In the genomic region with DNA sequence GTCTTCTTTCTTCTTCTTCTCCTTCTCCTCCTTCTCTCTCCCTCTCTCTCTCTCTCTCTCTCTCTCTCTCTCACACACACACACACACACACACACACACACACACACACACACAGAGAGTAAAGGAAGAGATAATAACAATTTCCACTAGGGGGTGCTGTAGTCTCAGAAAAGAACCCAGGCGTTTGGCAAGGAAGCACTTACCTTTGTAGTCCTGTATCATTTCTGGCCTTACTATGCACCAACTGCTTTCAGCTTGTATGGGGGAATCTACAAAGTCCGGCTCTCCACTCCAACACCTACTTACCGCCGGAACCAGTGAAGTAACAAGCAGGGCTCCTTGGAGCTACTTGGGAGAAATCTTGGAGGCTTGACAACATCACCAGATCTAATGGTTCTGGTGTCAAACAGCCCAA, we compare ENCODE assay signal across 9 mouse cellular contexts. TPM values are rescaled to one million over a fixed set of nuclear protein-coding genes. Genes with fewer than 3 reads are reported as not detected.
DNase-seq lines count a peak whose midpoint lies in the region; ATAC-seq lines count a peak whose summit lies in the region.
"Had no signal": no experiment of that assay in that cellular context is flagged by ENCODE, and none has a peak within 500 bp of the region (broad histone marks: within the 10 kb centered on the region; RNA-seq: fewer than 3 reads in every experiment).

No protein-coding gene starts in this region.

- H3K4me3 ChIP-seq in forebrain, embryonic 13.5 days: no peak overlapping the region
- H3K4me3 ChIP-seq in limb, embryonic 13.5 days: no peak overlapping the region
- no peak overlapping the region for H3K4me3 ChIP-seq in midbrain, embryonic 15.5 days
- H3K4me3 ChIP-seq: megakaryocyte, embryonic 14.5 days had no signal

- H3K9ac ChIP-seq in forebrain, embryonic 13.5 days: no peak overlapping the region
- no peak overlapping the region for H3K9ac ChIP-seq in limb, embryonic 13.5 days
- H3K9ac ChIP-seq in midbrain, embryonic 15.5 days: no peak overlapping the region

- DNase-seq in ovary, postnatal 10 days (ENCODE audit: low spot score): peak; percentile 13
- DNase-seq in ovary, postnatal 36 days (ENCODE audit: low spot score): no peak
- DNase-seq in c-Kit-negative CD71-positive TER-119-positive erythroid progenitor cells, embryonic 14.5 days (ENCODE audit: low read depth, low spot score): peak; percentile 81
- peak; percentile 87 for DNase-seq in thymus, postnatal 0 days (ENCODE audit: low spot score)

- peaks cover 11% of the 10 kb centered on the region for H3K4me1 ChIP-seq in forebrain, embryonic 13.5 days
- peaks cover under 1% of the 10 kb centered on the region; the same call in 1 of the 2 replicates for H3K4me1 ChIP-seq in limb, embryonic 13.5 days
- peaks cover 11% of the 10 kb centered on the region; the same call in 1 of the 2 replicates for H3K4me1 ChIP-seq in midbrain, embryonic 15.5 days

- H3K36me3 ChIP-seq in forebrain, embryonic 13.5 days (ENCODE audit: poor library complexity, severe bottlenecking): no peaks in the 10 kb centered on the region
- no peaks in the 10 kb centered on the region for H3K36me3 ChIP-seq in limb, embryonic 13.5 days
- no peaks in the 10 kb centered on the region for H3K36me3 ChIP-seq in midbrain, embryonic 15.5 days (replicated peaks)

- H3K27ac ChIP-seq in forebrain, embryonic 13.5 days: no peak overlapping the region
- no peak overlapping the region for H3K27ac ChIP-seq in limb, embryonic 13.5 days
- no peak overlapping the region for H3K27ac ChIP-seq in midbrain, embryonic 15.5 days

- H3K27me3 ChIP-seq in forebrain, embryonic 13.5 days: no peaks in the 10 kb centered on the region
- H3K27me3 ChIP-seq in limb, embryonic 13.5 days: no peaks in the 10 kb centered on the region
- no peaks in the 10 kb centered on the region for H3K27me3 ChIP-seq in midbrain, embryonic 15.5 days (replicated peaks)
- H3K27me3 ChIP-seq: megakaryocyte, embryonic 14.5 days had no signal

- H3K9me3 ChIP-seq in forebrain, embryonic 13.5 days (replicated peaks): no peaks in the 10 kb centered on the region
- no peaks in the 10 kb centered on the region for H3K9me3 ChIP-seq in limb, embryonic 13.5 days
- no peaks in the 10 kb centered on the region for H3K9me3 ChIP-seq in midbrain, embryonic 15.5 days
- H3K9me3 ChIP-seq: megakaryocyte, embryonic 14.5 days had no signal

- peak; percentile 44; the same call in 1 of the 2 replicates for ATAC-seq in forebrain, embryonic 13.5 days
- ATAC-seq in inflammation-experienced regulatory T-cells, adult 6 months: peak; percentile 50
- peak; percentile 24; the same call in 1 of the 2 replicates for ATAC-seq in limb, embryonic 13.5 days (ENCODE audit: low FRiP score, low read depth)
- ATAC-seq in midbrain, embryonic 15.5 days (replicated peaks): peak; percentile 55

- WGBS in forebrain, embryonic 13.5 days: 13% methylated on average over 4 of the region's 4 CpGs
- 6% methylated on average over 4 of the region's 4 CpGs for WGBS in limb, embryonic 13.5 days
- WGBS in midbrain, embryonic 15.5 days: 8% methylated on average over 4 of the region's 4 CpGs

- H3K4me2 ChIP-seq in forebrain, embryonic 13.5 days: no peak overlapping the region
- no peak overlapping the region for H3K4me2 ChIP-seq in limb, embryonic 13.5 days (replicated peaks)
- H3K4me2 ChIP-seq in midbrain, embryonic 15.5 days: no peak overlapping the region

RNA-seq across cellular contexts. Expression of gene Cfap126, which starts 4.6 kb away (rescaled TPM):
- polyA plus RNA-seq in forebrain, embryonic 13.5 days (2015; fragmentation: Nextera tagmentation; extraction: Ambion mirVana): 6.6 and 7.8 TPM in 2 replicates
- 1 to 10 TPM; 3.2 to 7.6 (median 6.6) TPM for polyA plus RNA-seq in inflammation-experienced regulatory T-cells, adult 6 months (2017; shearing (Covaris generic))
- polyA plus RNA-seq in limb, embryonic 13.5 days (2015; fragmentation: Nextera tagmentation; extraction: Ambion mirVana): 0.86 and 1.5 TPM in 2 replicates
- 6.5 and 9.0 TPM in 2 replicates for polyA plus RNA-seq in midbrain, embryonic 15.5 days (2015; fragmentation: Nextera tagmentation; extraction: Ambion mirVana)
- polyA plus RNA-seq in thymus, postnatal 0 days (2015; fragmentation: Nextera tagmentation; extraction: Ambion mirVana): 2.3 and 2.7 TPM in 2 replicates

RNA-seq across cellular contexts. Expression of gene Sdhc, which starts 32.1 kb away (rescaled TPM):
- polyA plus RNA-seq in forebrain, embryonic 13.5 days (2015; fragmentation: Nextera tagmentation; extraction: Ambion mirVana): 223 and 229 TPM in 2 replicates
- polyA plus RNA-seq in inflammation-experienced regulatory T-cells, adult 6 months (2017; shearing (Covaris generic)): 100 to 1,000 TPM; 115 to 153 (median 125) TPM
- polyA plus RNA-seq in limb, embryonic 13.5 days (2015; fragmentation: Nextera tagmentation; extraction: Ambion mirVana): 224 and 236 TPM in 2 replicates
- 286 and 289 TPM in 2 replicates for polyA plus RNA-seq in midbrain, embryonic 15.5 days (2015; fragmentation: Nextera tagmentation; extraction: Ambion mirVana)
- 158 and 201 TPM in 2 replicates for polyA plus RNA-seq in thymus, postnatal 0 days (2015; fragmentation: Nextera tagmentation; extraction: Ambion mirVana)

RNA-seq across cellular contexts. Expression of gene Mpz, which starts 32.2 kb away (rescaled TPM):
- polyA plus RNA-seq in forebrain, embryonic 13.5 days (2015; fragmentation: Nextera tagmentation; extraction: Ambion mirVana): 0.22 TPM in 1 of 2 replicates, not detected in the other
- not detected for polyA plus RNA-seq in inflammation-experienced regulatory T-cells, adult 6 months (2017; shearing (Covaris generic))
- 5.0 and 6.8 TPM in 2 replicates for polyA plus RNA-seq in limb, embryonic 13.5 days (2015; fragmentation: Nextera tagmentation; extraction: Ambion mirVana)
- 0.24 and 0.37 TPM in 2 replicates for polyA plus RNA-seq in midbrain, embryonic 15.5 days (2015; fragmentation: Nextera tagmentation; extraction: Ambion mirVana)
- 0.18 and 0.37 TPM in 2 replicates for polyA plus RNA-seq in thymus, postnatal 0 days (2015; fragmentation: Nextera tagmentation; extraction: Ambion mirVana)

RNA-seq across cellular contexts. Expression of gene Fcgr3, which starts 53.5 kb away (rescaled TPM):
- 3.5 and 3.8 TPM in 2 replicates for polyA plus RNA-seq in forebrain, embryonic 13.5 days (2015; fragmentation: Nextera tagmentation; extraction: Ambion mirVana)
- 1 to 10 TPM in 1 of 3 experiments, under 1 TPM in 1, not detected in 1; 0.98 to 1.5 TPM for polyA plus RNA-seq in inflammation-experienced regulatory T-cells, adult 6 months (2017; shearing (Covaris generic))
- polyA plus RNA-seq in limb, embryonic 13.5 days (2015; fragmentation: Nextera tagmentation; extraction: Ambion mirVana): 8.7 and 9.2 TPM in 2 replicates
- polyA plus RNA-seq in midbrain, embryonic 15.5 days (2015; fragmentation: Nextera tagmentation; extraction: Ambion mirVana): 10.7 and 11.7 TPM in 2 replicates
- 18.0 and 21.4 TPM in 2 replicates for polyA plus RNA-seq in thymus, postnatal 0 days (2015; fragmentation: Nextera tagmentation; extraction: Ambion mirVana)
